Mouse (Mus musculus): ENCODE results near the gene Gm20388. TPM values are rescaled to one million over a fixed set of nuclear protein-coding genes. Genes with fewer than 3 reads are reported as not detected.

Gene Gm20388
- polyA plus RNA-seq, 1 experiment = 49.7 TPM

GRCm38 (mm10) chr8:120902346-120902745, 991.7 kb downstream of the Gm20388 start:
- WGBS = 23% methylated on average over 11 of the region's 11 CpGs
- H3K36me3 ChIP-seq (ENCODE audit: control insufficient read depth, insufficient read depth, low read length) = no peaks in the 10 kb centered on the region
- H3K27me3 ChIP-seq (replicated peaks; ENCODE audit: control insufficient read depth, insufficient read depth, low read length) = no peaks in the 10 kb centered on the region
- no peak overlapping the region for H3K4me3 ChIP-seq (ENCODE audit: insufficient read depth, low read depth, low read length)
- no peaks in the 10 kb centered on the region for H3K4me1 ChIP-seq (ENCODE audit: control insufficient read depth, insufficient read depth, low read length)
- peak; percentile 34 for DNase-seq
- TF ChIP-seq CTCF (conservative IDR thresholded peaks at IDR 0.05; ENCODE audit: insufficient read depth, insufficient read length, low read depth, low read length) (no peak), POLR2A (IDR thresholded peaks at IDR 0.05; ENCODE audit: low read depth, low read length) (no peak)
- no peak overlapping the region for H3K27ac ChIP-seq (ENCODE audit: insufficient read depth, low read depth, low read length)

DNA sequence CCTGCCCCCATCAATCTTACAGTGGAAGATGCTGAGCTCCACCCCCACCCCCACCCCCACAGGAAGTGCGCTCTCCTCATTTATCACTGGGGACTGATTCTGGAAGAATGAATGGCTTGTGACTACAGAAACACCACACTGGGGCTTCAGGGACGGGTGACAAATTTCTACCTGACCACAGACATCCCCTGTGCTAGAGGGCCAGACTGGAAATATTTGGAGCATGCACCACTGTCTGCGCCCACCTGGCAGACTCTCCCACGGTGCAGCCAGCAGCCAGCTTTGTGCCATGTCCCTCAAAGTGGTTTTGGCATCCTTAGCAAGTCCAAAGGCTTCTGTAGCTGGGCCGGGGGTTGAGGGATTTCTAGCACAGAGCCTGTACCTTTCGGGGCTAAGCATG, 997.0 kb downstream of the Gm20388 start:
- no peak overlapping the region for H3K4me3 ChIP-seq (ENCODE audit: insufficient read depth, low read depth, low read length)
- no peak overlapping the region for H3K27ac ChIP-seq (ENCODE audit: insufficient read depth, low read depth, low read length)
- DNase-seq = no peak
- no peaks in the 10 kb centered on the region for H3K36me3 ChIP-seq (ENCODE audit: control insufficient read depth, insufficient read depth, low read length)
- TF ChIP-seq POLR2A (IDR thresholded peaks at IDR 0.05; ENCODE audit: low read depth, low read length) (no peak), CTCF (conservative IDR thresholded peaks at IDR 0.05; ENCODE audit: insufficient read depth, insufficient read length, low read depth, low read length) (no peak)
- WGBS = 50% methylated on average over 6 of the region's 6 CpGs
- no peaks in the 10 kb centered on the region for H3K27me3 ChIP-seq (replicated peaks; ENCODE audit: control insufficient read depth, insufficient read depth, low read length)
- no peaks in the 10 kb centered on the region for H3K4me1 ChIP-seq (ENCODE audit: control insufficient read depth, insufficient read depth, low read length)

- H3K4me1 ChIP-seq (ENCODE audit: control insufficient read depth, insufficient read depth, low read length) = no peaks in the 10 kb centered on the region
- 59% methylated on average over 2 of the region's 2 CpGs for WGBS
These were observed 1000.3 kb downstream of the Gm20388 start for GRCm38 (mm10) chr8:120910936-120911335.

DNA sequence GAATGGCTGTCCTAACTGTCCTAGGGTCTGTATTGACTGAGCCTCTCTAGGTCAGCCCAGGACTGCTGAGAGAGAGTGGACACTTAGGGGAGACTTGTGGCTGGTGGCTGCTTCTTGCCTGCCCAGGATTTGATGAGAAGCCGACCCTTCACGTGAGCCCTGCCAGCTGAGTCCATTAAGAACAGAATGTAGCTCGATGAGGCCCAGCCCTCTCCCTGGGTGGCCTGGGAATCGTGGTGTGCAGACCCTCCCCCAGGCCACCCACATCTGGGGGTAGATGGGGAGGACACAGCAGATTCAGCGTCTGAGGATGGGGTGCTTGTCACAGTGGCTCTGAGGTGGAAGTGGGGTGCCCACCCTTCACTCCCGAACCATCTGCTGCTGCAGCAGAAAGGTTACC, 1001.8 kb downstream of the Gm20388 start:
- DNase-seq = no peak
- Histone ChIP-seq H3K27me3 (replicated peaks; ENCODE audit: control insufficient read depth, insufficient read depth, low read length) (no peaks in the 10 kb centered on the region), H3K27ac (ENCODE audit: insufficient read depth, low read depth, low read length) (no peak overlapping the region), H3K4me1 (ENCODE audit: control insufficient read depth, insufficient read depth, low read length) (no peaks in the 10 kb centered on the region), H3K36me3 (ENCODE audit: control insufficient read depth, insufficient read depth, low read length) (no peaks in the 10 kb centered on the region), H3K4me3 (ENCODE audit: insufficient read depth, low read depth, low read length) (no peak overlapping the region)
- TF ChIP-seq POLR2A (IDR thresholded peaks at IDR 0.05; ENCODE audit: low read depth, low read length) (no peak), CTCF (conservative IDR thresholded peaks at IDR 0.05; ENCODE audit: insufficient read depth, insufficient read length, low read depth, low read length) (no peak)
- WGBS = 41% methylated on average over 6 of the region's 6 CpGs

More at GRCm38 (mm10) chr8:120910936-120911335, 1000.3 kb downstream of the Gm20388 start:
- H3K27me3 ChIP-seq (replicated peaks; ENCODE audit: control insufficient read depth, insufficient read depth, low read length) = no peaks in the 10 kb centered on the region
- H3K36me3 ChIP-seq (ENCODE audit: control insufficient read depth, insufficient read depth, low read length) = no peaks in the 10 kb centered on the region
- TF ChIP-seq CTCF (conservative IDR thresholded peaks at IDR 0.05; ENCODE audit: insufficient read depth, insufficient read length, low read depth, low read length) = no peak
- no peak for TF ChIP-seq POLR2A (IDR thresholded peaks at IDR 0.05; ENCODE audit: low read depth, low read length)
- no peak overlapping the region for H3K27ac ChIP-seq (ENCODE audit: insufficient read depth, low read depth, low read length)
- H3K4me3 ChIP-seq (ENCODE audit: insufficient read depth, low read depth, low read length) = no peak overlapping the region
- no peak for DNase-seq

DNA sequence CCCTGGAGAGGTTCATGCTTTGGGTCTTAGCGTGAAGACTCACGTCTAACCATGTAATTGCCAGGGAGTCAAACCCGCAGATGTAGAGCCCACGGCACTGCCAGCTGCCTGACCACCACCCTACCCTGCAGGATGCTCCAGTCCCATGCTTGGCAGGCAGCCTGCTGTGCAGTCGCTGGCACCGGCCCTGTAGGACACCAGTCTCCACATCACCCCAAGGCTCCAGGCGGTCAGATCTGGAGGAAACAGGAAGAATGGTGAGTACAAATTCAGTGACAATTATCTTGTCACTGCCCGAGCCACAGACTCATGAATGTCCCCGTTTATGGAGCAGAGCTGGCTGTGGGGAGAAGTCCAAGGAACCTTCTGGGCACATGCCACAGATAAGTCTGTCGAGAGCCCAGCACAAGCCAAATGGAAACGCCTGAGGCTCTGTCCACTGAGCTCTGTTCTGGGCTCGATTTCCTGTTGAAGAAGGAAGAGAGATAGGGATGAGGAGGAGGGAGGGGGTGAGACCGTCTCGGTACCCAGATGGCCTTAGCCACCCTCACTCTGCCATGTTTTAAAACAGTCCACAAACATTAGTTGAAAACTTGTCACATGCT, 1006.3 kb downstream of the Gm20388 start:
- TF ChIP-seq POLR2A (IDR thresholded peaks at IDR 0.05; ENCODE audit: low read depth, low read length) (no peak), CTCF (conservative IDR thresholded peaks at IDR 0.05; ENCODE audit: insufficient read depth, insufficient read length, low read depth, low read length) (no peak)
- Histone ChIP-seq H3K27me3 (replicated peaks; ENCODE audit: control insufficient read depth, insufficient read depth, low read length) (no peaks in the 10 kb centered on the region), H3K4me1 (ENCODE audit: control insufficient read depth, insufficient read depth, low read length) (no peaks in the 10 kb centered on the region), H3K36me3 (ENCODE audit: control insufficient read depth, insufficient read depth, low read length) (no peaks in the 10 kb centered on the region), H3K4me3 (ENCODE audit: insufficient read depth, low read depth, low read length) (no peak overlapping the region), H3K27ac (ENCODE audit: insufficient read depth, low read depth, low read length) (no peak overlapping the region)
- WGBS = 58% methylated on average over 14 of the region's 14 CpGs
- DNase-seq = no peak

GRCm38 (mm10) chr8:120920527-120920926, 1009.9 kb downstream of the Gm20388 start:
- no peaks in the 10 kb centered on the region for H3K27me3 ChIP-seq (replicated peaks; ENCODE audit: control insufficient read depth, insufficient read depth, low read length)
- DNase-seq = no peak
- 56% methylated on average over 4 of the region's 4 CpGs for WGBS

DNA sequence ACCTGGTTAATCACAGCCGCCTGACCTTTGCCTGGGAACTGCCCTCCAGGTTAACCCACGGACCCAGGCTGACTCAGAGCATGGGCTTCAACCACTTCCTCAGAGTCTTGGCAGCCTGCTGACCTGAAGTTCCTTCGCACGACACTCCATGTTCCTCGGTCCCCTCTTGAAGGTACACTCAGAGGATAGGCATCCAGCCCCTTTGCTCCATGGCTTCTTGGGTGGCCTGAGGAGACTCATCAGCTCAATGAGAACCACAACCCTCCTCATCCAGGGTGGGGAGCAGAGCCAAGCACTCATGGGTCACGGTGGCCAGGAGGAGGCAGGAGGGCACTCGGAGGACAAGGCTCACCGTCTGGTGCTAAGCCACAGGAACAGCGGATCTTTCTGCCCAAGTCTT, 1015.6 kb downstream of the Gm20388 start:
- no peaks in the 10 kb centered on the region for H3K4me1 ChIP-seq (ENCODE audit: control insufficient read depth, insufficient read depth, low read length)

More at GRCm38 (mm10) chr8:120920527-120920926, 1009.9 kb downstream of the Gm20388 start:
- Histone ChIP-seq H3K36me3 (ENCODE audit: control insufficient read depth, insufficient read depth, low read length) (no peaks in the 10 kb centered on the region), H3K4me3 (ENCODE audit: insufficient read depth, low read depth, low read length) (no peak overlapping the region), H3K4me1 (ENCODE audit: control insufficient read depth, insufficient read depth, low read length) (no peaks in the 10 kb centered on the region), H3K27ac (ENCODE audit: insufficient read depth, low read depth, low read length) (no peak overlapping the region)
- no peak for TF ChIP-seq POLR2A (IDR thresholded peaks at IDR 0.05; ENCODE audit: low read depth, low read length)

More for the DNA sequence above, 1015.6 kb downstream of the Gm20388 start:
- Histone ChIP-seq H3K27ac (ENCODE audit: insufficient read depth, low read depth, low read length) (no peak overlapping the region), H3K27me3 (replicated peaks; ENCODE audit: control insufficient read depth, insufficient read depth, low read length) (no peaks in the 10 kb centered on the region), H3K36me3 (ENCODE audit: control insufficient read depth, insufficient read depth, low read length) (no peaks in the 10 kb centered on the region), H3K4me3 (ENCODE audit: insufficient read depth, low read depth, low read length) (no peak overlapping the region)
- DNase-seq = no peak
- WGBS = 85% methylated on average over 9 of the region's 9 CpGs
- TF ChIP-seq CTCF (conservative IDR thresholded peaks at IDR 0.05; ENCODE audit: insufficient read depth, insufficient read length, low read depth, low read length) (no peak), POLR2A (IDR thresholded peaks at IDR 0.05; ENCODE audit: low read depth, low read length) (no peak)

Measured in kidney, adult 2 months (tissue).